Mouse (Mus musculus): ENCODE measurements at regions not wholly inside any gene's neighbourhood (a gene's known extent, or its start where the extent isn't known, plus 50 kb on each side); places are given as distances from the start of the nearest gene placed in this dataset.
"Not testable (repeated sequence)": the region's sequence is repeated elsewhere in the genome, so short reads cannot be mapped to it uniquely, and the experiment has no call there.

DNA sequence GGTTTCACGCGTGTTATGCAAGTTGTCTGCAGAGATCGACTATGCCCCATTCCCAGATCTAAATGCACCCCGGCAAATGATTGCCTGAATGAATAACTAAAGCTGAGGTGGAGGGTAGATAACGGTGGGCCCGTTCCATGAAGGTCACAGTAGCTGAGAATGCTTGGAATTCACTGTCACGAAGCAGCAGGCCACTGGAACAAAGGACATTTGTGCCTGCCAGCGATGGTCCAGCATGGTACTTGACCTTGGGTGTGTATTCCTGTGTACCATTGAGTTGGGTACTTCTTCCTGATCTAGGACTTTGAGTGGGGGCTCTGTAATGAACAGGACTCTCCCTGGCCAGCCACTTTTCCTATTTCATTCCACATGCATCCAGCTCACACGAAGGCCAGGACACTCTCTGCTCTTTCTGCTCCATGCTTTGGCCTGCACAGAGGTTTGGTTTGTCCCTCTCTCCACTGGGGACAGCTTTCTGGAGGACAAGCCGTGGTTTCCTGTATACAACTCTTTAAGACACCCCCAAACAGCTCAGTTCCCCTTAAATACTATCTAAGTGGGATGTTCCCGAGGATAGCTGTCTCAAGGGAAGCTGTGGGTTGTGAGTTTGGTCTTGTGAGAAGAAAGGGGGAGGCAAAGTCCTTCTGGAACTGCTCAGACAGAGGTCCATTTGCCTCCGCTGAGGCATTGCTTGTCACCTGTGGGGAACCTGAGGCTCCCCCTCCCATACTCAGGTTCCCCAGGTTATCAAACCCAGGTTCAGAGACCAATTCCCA is 246.9 kb downstream of the Diras2 start:
- Histone ChIP-seq H3K4me2 (no peak overlapping the region), H3K9me3 (replicated peaks) (no peaks in the 10 kb centered on the region), H3K9ac (replicated peaks) (no peak overlapping the region), H3K4me1 (peaks cover 4% of the 10 kb centered on the region; the same call in 1 of the 2 replicates), H3K27me3 (replicated peaks) (no peaks in the 10 kb centered on the region), H3K36me3 (no peaks in the 10 kb centered on the region), H3K4me3 (replicated peaks) (no peak overlapping the region), H3K27ac (replicated peaks) (no peak overlapping the region)
- 79% methylated on average over 12 of the region's 12 CpGs for WGBS
- ATAC-seq (ENCODE audit: low FRiP score), result no peak

DNA sequence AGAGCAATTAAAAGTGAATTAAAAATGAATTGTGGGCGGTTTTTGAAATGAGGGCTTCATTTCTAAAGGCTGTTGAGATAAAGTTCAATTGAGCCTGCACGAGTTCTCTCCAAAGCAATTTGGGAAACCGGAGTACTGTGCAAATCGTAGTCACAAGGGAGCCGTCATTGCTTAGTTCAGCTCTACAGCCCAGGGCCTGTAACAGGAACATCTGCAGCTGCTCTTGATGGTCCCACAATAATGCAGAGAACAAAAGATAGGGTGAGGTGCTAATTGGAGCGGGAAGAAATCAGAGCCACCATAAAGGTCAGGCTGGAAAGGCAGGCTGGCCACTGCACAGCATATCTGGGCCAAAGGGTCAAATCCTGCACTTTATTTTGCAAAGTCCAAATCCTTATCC is 242.7 kb downstream of the Diras2 start:
- Histone ChIP-seq H3K9me3 (replicated peaks) (no peaks in the 10 kb centered on the region), H3K27me3 (replicated peaks) (no peaks in the 10 kb centered on the region), H3K4me3 (replicated peaks) (no peak overlapping the region), H3K36me3 (no peaks in the 10 kb centered on the region), H3K9ac (replicated peaks) (no peak overlapping the region), H3K4me2 (no peak overlapping the region), H3K4me1 (peaks cover 4% of the 10 kb centered on the region; the same call in 1 of the 2 replicates), H3K27ac (replicated peaks) (peak overlapping the region; percentile 69)
- WGBS, result 19% methylated on average over 6 of the region's 6 CpGs
- ATAC-seq (ENCODE audit: low FRiP score), result peak; percentile 65; the same call in 1 of the 2 replicates

GRCm38 (mm10) chr13:52295847-52296246 is 235.2 kb downstream of the Diras2 start:
- H3K27me3 ChIP-seq (replicated peaks), result no peaks in the 10 kb centered on the region
- no peaks in the 10 kb centered on the region for H3K9me3 ChIP-seq (replicated peaks)
- no peak for ATAC-seq (ENCODE audit: low FRiP score)
- H3K27ac ChIP-seq (replicated peaks), result no peak overlapping the region
- H3K36me3 ChIP-seq, result no peaks in the 10 kb centered on the region
- H3K4me2 ChIP-seq, result no peak overlapping the region
- WGBS, result 90% methylated on average over 15 of the region's 15 CpGs
- no peak overlapping the region for H3K4me3 ChIP-seq (replicated peaks)
- H3K4me1 ChIP-seq, result no peaks in the 10 kb centered on the region
- H3K9ac ChIP-seq (replicated peaks), result no peak overlapping the region

DNA sequence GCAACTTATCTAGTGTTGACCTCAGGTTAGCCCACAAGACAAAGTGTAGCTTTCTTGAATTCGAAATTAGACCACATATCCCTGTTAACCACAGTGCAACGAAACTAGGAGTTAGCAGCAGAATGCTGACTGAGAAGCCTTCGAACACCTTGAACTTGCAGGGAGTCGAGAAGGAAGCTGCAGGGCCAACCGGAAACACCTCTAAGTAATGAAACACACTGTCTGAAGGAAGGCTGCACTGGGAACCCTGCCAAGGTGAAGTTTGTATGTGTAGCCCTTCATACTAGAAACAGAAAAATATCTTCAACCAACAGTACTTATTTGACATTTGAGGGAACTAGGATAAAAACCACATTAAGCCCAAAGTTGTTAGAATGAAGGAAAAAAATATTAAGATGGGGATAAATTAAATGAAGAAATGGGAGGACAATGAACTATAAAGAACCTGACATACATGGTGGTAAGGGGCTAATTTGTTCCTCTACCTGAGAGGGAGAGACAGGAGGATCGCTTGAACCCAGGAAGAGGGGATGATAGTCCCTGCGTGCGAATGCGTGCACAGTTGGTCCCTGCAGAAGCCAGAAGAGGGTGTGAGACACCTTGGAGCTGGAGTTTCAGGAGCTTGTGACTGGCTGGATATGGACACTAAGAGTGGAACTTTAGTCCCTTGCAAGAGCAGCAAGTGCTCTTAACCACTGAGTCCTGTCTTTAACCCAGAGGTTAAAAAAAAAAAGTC is 234.4 kb downstream of the Diras2 start:
- H3K4me3 ChIP-seq (replicated peaks), result no peak overlapping the region
- no peaks in the 10 kb centered on the region for H3K4me1 ChIP-seq
- H3K4me2 ChIP-seq, result no peak overlapping the region
- H3K36me3 ChIP-seq, result no peaks in the 10 kb centered on the region
- H3K27me3 ChIP-seq (replicated peaks), result no peaks in the 10 kb centered on the region
- 89% methylated on average over 9 of the region's 9 CpGs for WGBS
- H3K9ac ChIP-seq (replicated peaks), result no peak overlapping the region
- ATAC-seq (ENCODE audit: low FRiP score), result no peak
- H3K9me3 ChIP-seq (replicated peaks), result no peaks in the 10 kb centered on the region
- no peak overlapping the region for H3K27ac ChIP-seq (replicated peaks)

- Histone ChIP-seq H3K9ac (replicated peaks) (no peak overlapping the region), H3K27me3 (replicated peaks) (no peaks in the 10 kb centered on the region), H3K36me3 (no peaks in the 10 kb centered on the region), H3K4me2 (no peak overlapping the region), H3K4me1 (no peaks in the 10 kb centered on the region), H3K27ac (replicated peaks) (no peak overlapping the region), H3K9me3 (replicated peaks) (no peaks in the 10 kb centered on the region), H3K4me3 (replicated peaks) (no peak overlapping the region)
- ATAC-seq (ENCODE audit: low FRiP score), result no peak
- WGBS, result 43% methylated on average over 7 of the region's 7 CpGs
These were observed 233.8 kb downstream of the Diras2 start for GRCm38 (mm10) chr13:52297277-52297623.

GRCm38 (mm10) chr13:52298362-52298761 is 232.7 kb downstream of the Diras2 start:
- 85% methylated on average over 5 of the region's 5 CpGs for WGBS

DNA sequence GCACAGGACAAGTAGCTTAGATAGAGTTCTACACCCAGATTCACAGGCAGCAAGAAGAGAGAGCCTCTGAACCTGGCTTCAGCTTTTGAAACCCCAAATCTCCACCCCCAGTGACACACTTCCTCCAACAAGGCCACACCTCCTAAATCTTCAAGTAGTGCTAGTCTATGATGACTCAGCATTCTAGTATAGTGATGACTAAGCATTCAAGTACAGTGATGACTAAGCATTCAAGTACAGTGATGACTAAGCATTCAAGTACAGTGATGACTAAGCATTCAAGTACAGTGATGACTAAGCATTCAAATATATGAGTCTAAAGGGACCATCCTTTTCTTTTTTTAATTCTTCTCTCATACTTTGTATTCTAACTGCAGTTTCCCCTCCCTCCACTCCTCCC is 225.8 kb downstream of the Diras2 start:
- not testable (repeated sequence) for H3K9me3 ChIP-seq (replicated peaks); H3K27me3 ChIP-seq (replicated peaks); ATAC-seq (ENCODE audit: low FRiP score); H3K36me3 ChIP-seq; H3K9ac ChIP-seq (replicated peaks); H3K4me3 ChIP-seq (replicated peaks); H3K27ac ChIP-seq (replicated peaks); H3K4me2 ChIP-seq; H3K4me1 ChIP-seq

More at GRCm38 (mm10) chr13:52298362-52298761, 232.7 kb downstream of the Diras2 start:
- no peaks in the 10 kb centered on the region for H3K36me3 ChIP-seq
- H3K27me3 ChIP-seq (replicated peaks), result no peaks in the 10 kb centered on the region
- no peak overlapping the region for H3K4me2 ChIP-seq
- no peak overlapping the region for H3K27ac ChIP-seq (replicated peaks)
- H3K4me1 ChIP-seq, result no peaks in the 10 kb centered on the region
- H3K9me3 ChIP-seq (replicated peaks), result no peaks in the 10 kb centered on the region
- no peak overlapping the region for H3K4me3 ChIP-seq (replicated peaks)
- H3K9ac ChIP-seq (replicated peaks), result no peak overlapping the region
- ATAC-seq (ENCODE audit: low FRiP score), result no peak

DNA sequence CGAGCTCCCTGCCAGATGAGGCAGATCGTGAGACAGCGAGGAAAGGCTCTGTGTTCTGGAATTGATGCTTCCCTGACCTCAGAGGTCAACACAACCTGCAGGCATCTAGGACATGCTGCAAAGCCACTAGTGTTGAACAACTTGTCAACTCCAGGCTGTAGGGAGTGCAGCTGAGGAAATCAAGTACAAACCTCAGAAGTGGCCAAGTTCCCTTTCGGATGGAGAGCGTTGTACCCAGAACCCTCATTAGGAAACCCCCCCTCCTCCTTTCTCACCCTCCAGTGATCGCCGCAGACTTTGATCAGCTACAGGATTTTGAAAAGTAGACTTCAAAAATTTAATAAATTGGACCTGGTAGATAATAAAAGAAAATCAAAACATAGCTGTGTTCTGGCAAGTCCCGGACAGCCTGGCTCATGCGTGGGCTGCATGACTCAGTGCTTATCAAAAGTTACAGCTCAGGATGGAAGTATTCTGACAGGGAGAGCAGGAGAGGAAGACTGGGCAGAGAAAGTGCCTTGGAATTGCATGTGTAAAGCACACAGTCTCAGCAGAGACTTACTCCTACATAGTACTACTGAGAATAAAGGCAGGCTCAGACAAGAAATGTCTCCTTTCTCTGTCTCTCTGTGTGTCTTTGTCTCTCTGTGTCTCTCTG is 224.2 kb downstream of the Diras2 start:
- Histone ChIP-seq H3K4me3 (replicated peaks) (no peak overlapping the region), H3K4me1 (no peaks in the 10 kb centered on the region), H3K36me3 (no peaks in the 10 kb centered on the region), H3K4me2 (no peak overlapping the region), H3K27me3 (replicated peaks) (no peaks in the 10 kb centered on the region), H3K27ac (replicated peaks) (no peak overlapping the region), H3K9ac (replicated peaks) (no peak overlapping the region), H3K9me3 (replicated peaks) (no peaks in the 10 kb centered on the region)
- ATAC-seq (ENCODE audit: low FRiP score), result no peak
- 80% methylated on average over 9 of the region's 9 CpGs for WGBS

- no peaks in the 10 kb centered on the region for H3K36me3 ChIP-seq
- no peak overlapping the region for H3K9ac ChIP-seq (replicated peaks)
- H3K4me2 ChIP-seq, result no peak overlapping the region
- H3K9me3 ChIP-seq (replicated peaks), result no peaks in the 10 kb centered on the region
- ATAC-seq (ENCODE audit: low FRiP score), result no peak
- H3K4me3 ChIP-seq (replicated peaks), result no peak overlapping the region
- H3K4me1 ChIP-seq, result no peaks in the 10 kb centered on the region
- H3K27me3 ChIP-seq (replicated peaks), result no peaks in the 10 kb centered on the region
- H3K27ac ChIP-seq (replicated peaks), result no peak overlapping the region
- 13% methylated on average over 2 of the region's 2 CpGs for WGBS
These were observed 220.1 kb downstream of the Diras2 start for GRCm38 (mm10) chr13:52310954-52311353.

DNA sequence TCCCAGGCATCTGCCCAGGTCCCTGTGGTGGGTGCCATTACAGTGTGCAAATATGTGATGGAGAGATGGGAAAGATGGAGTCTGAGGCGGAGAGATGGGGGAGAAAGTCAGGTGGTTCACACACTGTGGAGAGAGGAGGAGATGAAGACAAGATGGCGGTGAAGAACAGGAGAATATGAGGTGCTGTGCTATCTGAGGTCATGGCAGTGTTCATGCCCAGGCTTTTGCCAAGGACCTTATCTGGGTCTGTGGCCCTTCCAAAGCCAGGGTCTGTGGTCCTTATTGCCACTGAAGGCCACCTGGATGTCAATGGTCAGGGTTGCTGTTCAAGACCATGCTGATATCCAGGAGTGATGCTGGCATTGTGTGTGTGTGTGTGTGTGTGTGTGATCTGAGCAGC is 212.8 kb downstream of the Diras2 start:
- Histone ChIP-seq H3K27ac (replicated peaks) (no peak overlapping the region), H3K4me1 (no peaks in the 10 kb centered on the region), H3K9ac (replicated peaks) (no peak overlapping the region), H3K4me3 (replicated peaks) (no peak overlapping the region), H3K27me3 (replicated peaks) (no peaks in the 10 kb centered on the region), H3K9me3 (replicated peaks) (no peaks in the 10 kb centered on the region), H3K4me2 (no peak overlapping the region), H3K36me3 (no peaks in the 10 kb centered on the region)
- ATAC-seq (ENCODE audit: low FRiP score), result no peak
- WGBS, result 96% methylated on average over 2 of the region's 2 CpGs

DNA sequence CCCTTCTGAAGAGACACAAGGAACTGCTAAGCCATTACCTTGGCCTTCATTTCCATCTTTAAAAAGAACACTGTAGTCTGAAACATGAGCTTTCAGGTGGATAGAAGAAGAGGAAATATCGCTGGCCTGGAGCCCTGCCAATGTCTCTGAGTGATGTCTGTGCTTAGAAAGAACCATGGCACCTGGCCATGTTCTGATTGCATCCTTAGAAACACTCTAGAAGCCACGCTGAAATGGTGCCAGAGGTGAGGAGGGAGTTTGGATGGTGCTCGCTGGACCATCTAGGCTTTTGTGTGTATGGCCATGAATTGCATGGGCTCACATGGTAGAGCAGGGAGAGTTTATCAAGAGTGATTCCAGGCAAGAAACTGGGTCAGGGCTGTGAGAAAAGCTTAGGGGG is 207.4 kb downstream of the Diras2 start:
- H3K27me3 ChIP-seq (replicated peaks), result no peaks in the 10 kb centered on the region
- no peak overlapping the region for H3K9ac ChIP-seq (replicated peaks)
- H3K4me3 ChIP-seq (replicated peaks), result no peak overlapping the region
- H3K4me1 ChIP-seq, result no peaks in the 10 kb centered on the region
- H3K4me2 ChIP-seq, result no peak overlapping the region
- 56% methylated on average over 3 of the region's 3 CpGs for WGBS
- no peak for ATAC-seq (ENCODE audit: low FRiP score)
- H3K9me3 ChIP-seq (replicated peaks), result no peaks in the 10 kb centered on the region
- H3K27ac ChIP-seq (replicated peaks), result no peak overlapping the region
- no peaks in the 10 kb centered on the region for H3K36me3 ChIP-seq

DNA sequence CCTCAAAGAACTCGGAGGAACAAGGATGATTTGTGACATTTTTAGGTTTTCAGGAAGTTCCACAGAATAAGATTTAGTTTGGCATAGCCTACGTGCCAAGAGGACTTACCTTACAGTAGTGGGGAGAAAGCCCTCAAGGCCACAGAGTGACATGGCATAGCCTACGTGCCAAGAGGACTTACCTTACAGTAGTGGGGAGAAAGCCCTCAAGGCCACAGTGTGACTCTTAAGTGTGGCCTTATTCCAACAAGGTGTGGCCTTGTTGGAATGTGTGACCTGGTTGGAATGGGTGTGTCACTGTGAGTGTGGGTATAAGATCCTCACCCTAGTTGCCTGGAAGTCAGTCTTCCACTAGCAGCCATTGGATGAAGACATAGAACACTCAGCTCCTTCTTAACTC is 206.7 kb downstream of the Diras2 start:
- H3K9ac ChIP-seq (replicated peaks); H3K36me3 ChIP-seq; H3K4me2 ChIP-seq; ATAC-seq (ENCODE audit: low FRiP score); H3K9me3 ChIP-seq (replicated peaks); H3K27me3 ChIP-seq (replicated peaks); H3K27ac ChIP-seq (replicated peaks); H3K4me1 ChIP-seq; H3K4me3 ChIP-seq (replicated peaks): not testable (repeated sequence)
- 82% methylated on average over 3 of the region's 3 CpGs for WGBS
